Mouse (Mus musculus): ENCODE data around the gene Perp. TPM values are rescaled to one million over a fixed set of nuclear protein-coding genes. Genes with fewer than 3 reads are reported as not detected.
A peak's percentile ranks its signal among the peaks of the same experiment; 100 is the strongest.

Perp gene
- total RNA-seq, 2 experiments from 2014 or later = 216 to 230 TPM

DNA sequence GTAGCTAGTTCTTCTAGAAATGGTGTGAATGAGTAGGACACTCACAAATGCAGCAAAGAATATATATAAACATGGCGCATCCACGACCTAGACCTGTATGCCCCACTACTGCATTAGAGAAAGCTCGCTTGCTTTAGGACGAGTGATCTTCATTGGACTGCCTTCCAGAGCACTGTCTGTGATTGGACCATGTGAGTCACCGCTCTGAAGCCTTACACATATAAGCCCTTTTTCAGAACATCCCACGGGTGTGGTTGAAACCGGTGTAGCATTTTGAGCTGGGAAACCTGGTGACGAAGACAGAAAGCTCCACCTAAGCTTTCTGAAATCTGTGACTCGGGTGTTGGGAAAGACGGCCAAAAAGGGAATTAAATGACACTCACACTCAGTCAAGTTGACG is 16.0 kb downstream of the Perp start:
- intact Hi-C loops (cut with DNase I) = loop anchor here (2.0 kb wide), 1 partner anchor 14 kb away; no protein-coding TSS in a partner anchor

DNA sequence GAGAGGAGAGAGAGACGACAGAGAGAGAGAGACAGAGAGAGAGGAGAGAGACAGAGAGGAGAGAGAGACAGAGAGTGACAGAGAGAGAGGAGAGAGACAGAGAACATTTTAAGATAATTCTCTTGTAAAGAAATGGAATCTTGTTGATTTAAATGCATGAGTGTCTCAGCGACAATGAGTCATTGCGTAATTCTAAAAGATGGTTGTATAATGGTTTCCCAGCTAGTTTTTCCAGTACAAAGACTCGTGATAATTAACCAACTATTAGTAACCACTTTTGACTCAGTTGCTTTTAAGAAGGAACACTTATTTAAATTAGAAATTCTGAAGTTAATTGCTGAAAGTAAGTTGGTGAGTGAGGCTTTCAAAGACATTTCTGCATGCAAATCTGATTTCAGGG is 16.6 kb downstream of the Perp start:
- intact Hi-C loops (cut with DNase I) = loop anchor here (2.0 kb wide), 1 partner anchor 15 kb away; no protein-coding TSS in a partner anchor
- DNase-seq = no peak

More for the DNA sequence above, 16.0 kb downstream of the Perp start:
- no peak for DNase-seq

DNA sequence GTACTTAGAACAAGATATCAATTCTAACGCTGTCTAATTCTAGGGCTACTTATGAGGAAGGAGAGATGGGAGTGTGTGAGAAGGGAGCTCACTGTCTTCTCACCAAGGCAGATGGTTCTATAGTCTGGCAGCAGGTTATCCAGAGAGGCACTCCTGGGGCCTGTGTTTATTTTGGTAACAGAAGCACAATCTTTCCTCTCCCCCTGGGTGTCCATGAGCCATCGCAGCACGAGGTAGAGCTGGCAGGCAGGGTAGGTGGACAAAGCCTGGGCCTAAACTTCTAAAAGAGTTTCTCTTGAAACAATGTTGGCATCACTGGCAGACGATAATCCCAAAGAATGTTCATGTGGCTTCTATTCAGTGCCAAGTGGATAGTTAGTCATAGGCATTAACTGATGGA is 18.5 kb downstream of the Perp start:
- peak; percentile 67 to 69 for DNase-seq

DNA sequence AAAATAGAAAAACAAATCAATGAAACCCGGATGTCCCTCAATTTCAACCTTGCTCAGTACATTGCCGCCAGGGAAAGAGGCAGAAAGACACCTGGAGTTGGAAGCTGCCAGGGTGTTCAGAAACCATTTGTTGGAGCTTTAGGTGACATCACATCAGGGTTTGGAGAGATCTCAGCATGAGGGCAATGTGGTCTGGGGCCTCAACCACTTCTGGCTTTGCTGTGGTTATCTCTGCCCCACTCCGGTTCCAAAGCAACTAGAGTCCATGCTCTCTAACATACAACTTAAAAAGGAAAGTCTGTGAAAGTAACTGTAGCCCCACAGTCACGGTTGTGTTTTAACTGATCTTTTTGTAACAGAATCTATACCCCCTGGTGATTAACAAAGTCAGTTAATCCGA is 19.9 kb downstream of the Perp start:
- DNase-seq = no peak
- intact Hi-C loops (cut with DNase I) = no loop called here

More for the DNA sequence above, 18.5 kb downstream of the Perp start:
- intact Hi-C loops (cut with DNase I) = no loop called here

DNA sequence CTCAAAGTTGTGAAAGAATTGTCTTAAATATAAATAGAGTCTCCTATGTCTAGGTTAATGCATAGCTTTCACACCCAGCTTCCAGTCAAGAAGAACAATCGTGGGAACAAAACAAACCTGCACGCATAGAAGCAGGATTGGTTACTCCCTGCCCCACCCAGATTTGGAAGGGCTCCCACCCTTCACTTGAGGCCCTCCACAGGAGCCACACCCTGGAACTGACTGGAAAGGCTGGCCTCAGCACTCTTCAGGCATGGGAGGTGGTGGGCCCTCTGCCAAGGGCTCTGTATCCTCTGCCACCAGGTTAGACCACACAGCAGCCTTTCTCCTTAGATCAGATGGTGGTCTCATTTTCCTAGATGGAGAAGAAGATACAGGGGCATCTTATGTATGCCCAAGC is 26.2 kb downstream of the Perp start:
- DNase-seq = no peak
- intact Hi-C loops (cut with DNase I) = no loop called here

DNA sequence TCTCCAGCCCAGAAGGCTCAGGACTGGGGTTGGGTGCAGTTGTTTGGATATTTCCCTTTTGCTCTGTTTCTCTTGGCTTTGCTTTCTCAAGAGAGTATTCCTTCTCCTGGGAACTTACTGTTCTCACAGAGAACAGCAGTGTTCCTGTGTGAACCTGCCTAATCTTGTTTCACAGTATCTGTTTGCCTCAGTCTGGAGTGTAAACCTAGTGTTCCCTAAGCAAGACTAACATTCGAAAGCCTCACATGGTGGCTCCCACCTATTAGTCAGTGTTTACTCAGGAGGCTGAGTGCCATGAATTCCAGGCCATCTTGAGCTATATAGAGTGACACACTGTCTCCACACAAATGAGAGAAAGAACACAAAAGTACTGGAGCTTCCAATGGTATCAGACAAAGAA is 31.4 kb downstream of the Perp start:
- intact Hi-C loops (cut with DNase I) = no loop called here
- no peak for DNase-seq

DNA sequence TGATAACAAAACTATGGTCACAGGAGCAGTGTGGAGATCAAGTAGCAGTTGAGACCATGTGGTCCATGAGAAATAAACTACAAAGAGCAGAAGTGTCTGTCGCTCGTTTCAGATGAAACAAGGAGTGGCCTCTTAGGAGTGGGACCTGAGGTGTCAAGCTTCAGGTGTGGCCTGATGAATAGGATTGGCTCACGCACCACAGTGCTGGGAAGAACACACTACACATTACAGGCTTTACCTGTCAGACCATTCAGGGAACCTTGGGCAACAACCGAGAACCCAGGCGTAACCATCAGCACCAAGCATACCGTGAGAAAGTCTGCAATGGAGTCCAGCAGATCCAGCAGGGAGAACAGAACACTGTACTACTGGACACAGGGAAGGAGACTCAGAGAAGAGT is 33.3 kb downstream of the Perp start:
- DNase-seq = no peak
- intact Hi-C loops (cut with DNase I) = no loop called here

DNA sequence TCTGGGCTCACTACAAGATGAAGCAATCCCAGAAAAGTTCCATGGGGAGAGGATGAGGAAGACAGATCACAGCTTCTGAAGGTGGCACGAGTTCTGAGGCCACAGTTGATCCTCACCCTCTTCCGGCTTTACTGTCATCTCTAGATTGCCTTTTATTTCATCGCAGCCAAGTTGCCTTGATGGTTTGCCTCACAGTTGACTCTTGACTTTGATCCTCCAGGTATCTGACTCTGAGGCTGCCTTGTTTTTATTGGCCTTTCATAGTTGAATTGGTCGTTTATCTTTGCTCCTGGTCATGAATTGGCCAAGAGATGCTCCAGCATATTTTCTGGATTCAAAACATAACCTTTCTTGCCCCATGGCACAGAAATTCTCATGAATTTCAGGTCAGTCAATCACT is 34.3 kb downstream of the Perp start:
- no peak for DNase-seq
- intact Hi-C loops (cut with DNase I) = no loop called here

DNA sequence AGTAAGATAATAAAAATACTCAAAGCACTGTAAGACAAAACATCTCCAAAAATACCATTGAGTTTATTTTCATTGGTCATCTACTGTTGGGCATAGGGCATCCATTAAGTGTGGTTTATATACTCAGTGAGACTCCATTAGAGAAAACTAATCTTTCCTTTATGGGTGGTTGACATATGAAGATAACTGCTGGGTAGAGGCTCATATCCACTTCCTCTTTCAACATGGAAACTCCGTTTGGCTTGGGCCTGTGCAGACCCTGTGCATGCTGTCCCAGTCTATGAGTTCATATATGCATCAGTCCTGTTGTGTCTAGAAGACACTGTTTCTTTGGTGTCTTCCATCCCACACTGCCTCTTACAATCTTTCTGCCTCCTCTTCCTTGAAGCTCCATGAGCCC is 34.9 kb downstream of the Perp start:
- intact Hi-C loops (cut with DNase I) = no loop called here
- no peak for DNase-seq

DNA sequence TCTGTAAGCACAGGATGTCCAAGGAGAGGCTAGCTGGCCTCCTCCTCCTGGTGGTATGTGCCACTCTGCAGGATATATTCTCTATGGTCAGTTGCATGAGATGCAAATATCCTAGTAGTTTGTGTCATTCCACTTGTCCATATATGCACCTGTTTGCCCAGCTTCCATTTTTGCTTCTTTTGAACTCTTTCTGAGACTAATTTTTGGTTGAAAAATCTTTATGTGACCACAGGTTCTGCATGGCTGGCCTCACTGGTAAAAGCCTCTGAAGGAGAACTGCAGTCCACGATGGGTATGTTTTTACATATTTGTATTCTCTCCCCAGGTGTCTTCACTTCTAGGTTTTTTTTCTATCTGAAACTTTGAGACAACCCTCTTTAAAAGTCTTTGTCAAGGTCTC is 37.4 kb downstream of the Perp start:
- intact Hi-C loops (cut with DNase I) = no loop called here
- no peak for DNase-seq

DNA sequence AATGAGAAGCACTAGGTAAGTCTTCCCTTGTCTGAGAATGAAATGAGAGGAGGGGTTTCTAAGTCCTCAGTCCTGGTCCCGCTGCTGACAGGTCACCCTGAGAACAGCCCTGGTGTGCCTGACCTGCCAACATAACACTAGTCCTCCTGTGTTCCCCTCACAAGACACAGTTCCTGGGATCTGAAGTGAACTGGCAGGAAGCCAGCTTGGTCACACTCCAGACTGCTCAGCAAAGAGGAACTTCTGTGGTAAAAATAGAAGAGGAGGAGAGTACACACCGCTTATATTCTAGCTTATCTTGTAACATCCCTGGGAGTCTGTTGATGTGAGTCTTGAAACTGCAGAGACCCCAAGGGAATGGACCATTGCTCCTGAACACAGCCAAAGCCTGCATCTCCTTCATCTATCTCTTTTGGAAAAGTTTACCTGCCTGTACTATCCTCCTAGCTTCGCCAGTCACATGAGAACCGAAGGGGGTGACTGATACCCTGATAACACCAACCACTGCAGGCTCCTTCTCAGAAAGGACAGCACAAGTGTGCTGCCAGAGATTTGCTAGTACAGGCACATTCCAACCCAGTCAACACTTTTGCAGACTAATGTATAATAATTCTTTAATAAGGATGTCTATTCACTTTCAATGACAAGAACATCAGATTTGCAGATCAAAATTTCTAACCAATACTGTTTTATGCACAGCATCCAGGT is 42.3 kb downstream of the Perp start:
- DNase-seq = peak; percentile 86 to 91
- intact Hi-C loops (cut with DNase I) = loop anchor here (2.0 kb wide), 1 partner anchor 40 kb away; no protein-coding TSS in a partner anchor

DNA sequence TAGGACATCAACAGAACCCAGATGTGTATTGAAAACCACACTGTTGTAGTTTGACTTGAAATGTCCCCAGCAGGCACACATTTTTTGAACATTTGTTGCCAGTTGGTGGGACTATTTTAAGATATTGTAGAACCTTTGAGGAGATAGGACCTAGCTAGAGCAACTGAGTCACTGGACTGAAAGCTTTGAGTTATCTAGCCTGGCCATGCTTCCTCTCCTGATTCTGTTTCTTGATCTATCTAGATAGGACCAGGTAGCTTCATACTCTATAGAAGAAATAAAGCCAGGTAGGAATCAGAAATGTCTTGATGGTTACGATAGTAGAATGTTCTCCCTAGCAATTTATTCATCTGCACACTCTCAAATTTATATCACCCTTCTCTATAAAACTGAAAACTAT is 43.9 kb downstream of the Perp start:
- intact Hi-C loops (cut with DNase I) = no loop called here
- DNase-seq = no peak

DNA sequence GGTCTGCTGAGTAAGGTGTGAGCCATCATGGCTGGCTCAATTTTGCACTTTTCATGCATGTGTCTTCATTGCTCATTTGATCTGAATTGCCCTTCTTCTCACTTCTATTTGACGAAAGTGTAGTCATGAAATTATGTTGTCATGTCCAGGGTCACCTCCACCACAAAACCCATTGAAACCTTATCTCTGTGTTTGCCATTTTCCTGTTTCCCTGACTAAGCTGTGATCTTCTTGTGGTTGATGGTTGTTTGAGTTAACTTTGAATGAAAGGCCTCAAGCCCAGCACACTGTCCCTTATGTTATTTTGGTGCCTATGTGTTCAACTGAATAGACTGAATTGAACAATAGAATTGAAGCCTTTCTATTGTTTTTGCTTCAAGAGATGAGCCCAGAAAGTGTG is 44.4 kb downstream of the Perp start:
- no peak for DNase-seq
- intact Hi-C loops (cut with DNase I) = no loop called here

DNA sequence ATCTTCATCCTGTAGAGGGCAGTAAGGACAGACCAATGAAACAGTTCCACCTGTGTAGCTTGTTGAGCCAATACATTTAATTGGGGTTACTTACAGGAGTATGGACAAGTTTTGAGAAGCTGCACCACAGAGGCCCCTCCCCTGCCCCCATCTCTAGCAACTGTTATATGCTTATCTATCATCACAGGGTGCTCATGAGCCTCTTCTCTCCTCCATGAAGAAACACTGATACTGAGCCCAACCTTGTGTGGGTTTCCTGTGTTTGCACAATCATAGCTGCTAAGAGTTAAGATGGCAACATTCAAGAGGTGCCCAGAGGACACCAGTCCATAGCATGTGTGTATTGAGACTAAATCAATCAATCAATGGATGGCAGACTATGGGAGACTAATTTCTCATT is 46.3 kb downstream of the Perp start:
- intact Hi-C loops (cut with DNase I) = no loop called here
- no peak for DNase-seq

DNA sequence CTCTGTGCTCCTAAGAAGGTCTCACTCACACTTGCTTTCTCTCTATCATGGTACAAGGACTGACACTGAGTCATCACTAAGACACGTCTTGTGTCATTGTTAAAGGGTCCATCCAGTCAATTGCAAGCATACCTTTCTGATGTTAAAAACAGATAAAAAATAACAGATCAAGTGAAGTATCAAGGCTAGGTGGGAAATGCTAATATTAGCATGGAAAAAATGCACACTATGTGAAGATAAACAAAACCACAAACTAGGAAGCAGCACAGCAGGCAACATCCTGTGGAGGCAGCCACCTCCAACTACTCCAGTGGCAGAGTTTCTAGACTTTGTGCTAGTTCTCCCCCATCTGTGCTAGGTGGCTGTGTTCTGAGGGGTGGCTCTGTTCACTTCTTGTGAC is 47.3 kb downstream of the Perp start:
- intact Hi-C loops (cut with DNase I) = no loop called here
- DNase-seq = no peak

DNA sequence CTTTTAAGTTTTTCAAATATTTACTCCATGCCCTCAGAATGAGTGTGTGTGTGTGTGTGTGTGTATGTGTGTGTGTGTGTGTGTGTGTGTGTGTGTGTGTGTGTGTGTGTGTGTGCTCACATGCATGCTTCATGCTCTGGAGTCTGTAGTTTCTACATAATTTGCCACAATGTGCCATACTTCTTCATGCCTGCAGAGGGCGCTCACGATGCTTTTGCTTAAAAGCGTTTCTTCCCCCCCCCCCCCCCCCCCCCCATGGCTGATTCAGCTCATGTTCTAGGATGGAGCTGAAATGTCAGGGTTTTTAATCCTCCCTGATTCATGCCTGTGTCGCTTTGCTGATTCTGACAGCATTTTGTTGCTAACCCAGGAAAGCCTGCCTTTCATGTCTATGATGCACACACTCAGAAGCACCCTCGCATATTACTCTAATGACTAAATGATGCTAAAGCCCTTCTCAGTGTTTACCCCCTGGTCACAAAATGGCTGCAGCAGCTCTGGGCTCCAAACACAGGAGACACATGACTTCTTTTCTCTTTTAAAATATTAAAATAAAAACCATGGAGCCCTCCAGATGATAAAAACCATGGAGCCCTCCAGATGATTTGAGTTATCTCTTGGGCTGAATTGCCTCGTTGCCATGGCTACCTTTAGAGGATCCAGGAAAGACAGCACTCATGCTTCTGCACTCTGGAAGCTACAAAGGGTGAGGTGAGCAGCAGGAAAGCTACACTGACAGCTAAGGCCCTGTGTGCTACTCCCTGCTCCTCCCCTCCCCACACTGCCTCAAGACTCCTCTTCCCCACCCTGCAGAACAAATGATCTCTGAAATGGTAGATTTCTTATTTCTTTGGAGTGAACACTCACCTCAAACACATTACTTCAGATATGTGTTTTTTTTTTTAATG is 49.7 kb downstream of the Perp start:
- no peak for DNase-seq
- intact Hi-C loops (cut with DNase I) = no loop called here

DNA sequence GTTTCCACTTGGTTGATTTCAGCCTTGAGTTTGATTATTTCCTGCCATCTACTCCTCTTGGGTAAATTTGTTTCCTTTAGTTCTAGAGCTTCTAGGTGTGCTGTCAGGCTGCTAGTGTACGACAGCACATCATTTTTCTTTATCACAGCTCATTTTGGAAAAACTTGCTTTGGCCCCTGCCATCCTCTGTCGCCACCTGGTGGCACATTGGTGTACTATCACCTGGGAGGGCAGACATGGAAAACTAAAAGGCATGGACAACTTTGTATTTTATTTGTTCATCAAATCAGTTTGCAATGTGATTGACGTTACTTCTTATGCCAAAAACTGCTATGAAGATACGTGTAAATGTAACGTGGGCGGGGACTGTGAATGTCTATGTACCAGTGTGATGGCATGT is 59.3 kb downstream of the Perp start:
- intact Hi-C loops (cut with DNase I) = loop anchor here (1.0 kb wide), 1 partner anchor 69 kb away; no protein-coding TSS in a partner anchor
- peak; percentile 34 to 72 for DNase-seq

Other genes starting within 250 kb of the Perp start
- gene Arfgef3, start 101.1 kb upstream of the Perp start, total RNA-seq (2021) = 1 to 10 TPM; 1.4 to 1.6 TPM
- not detected for gene Gm4922, start 58.2 kb upstream of the Perp start, total RNA-seq (2021)
- 1 to 10 TPM; 3.5 to 4.7 TPM for gene Tnfaip3, start 170.6 kb downstream of the Perp start, total RNA-seq (2021)

Data from heart, postnatal 10 days (tissue).